Comparison of ENCODE assay signal across 16 mouse cellular contexts in the genomic region with DNA sequence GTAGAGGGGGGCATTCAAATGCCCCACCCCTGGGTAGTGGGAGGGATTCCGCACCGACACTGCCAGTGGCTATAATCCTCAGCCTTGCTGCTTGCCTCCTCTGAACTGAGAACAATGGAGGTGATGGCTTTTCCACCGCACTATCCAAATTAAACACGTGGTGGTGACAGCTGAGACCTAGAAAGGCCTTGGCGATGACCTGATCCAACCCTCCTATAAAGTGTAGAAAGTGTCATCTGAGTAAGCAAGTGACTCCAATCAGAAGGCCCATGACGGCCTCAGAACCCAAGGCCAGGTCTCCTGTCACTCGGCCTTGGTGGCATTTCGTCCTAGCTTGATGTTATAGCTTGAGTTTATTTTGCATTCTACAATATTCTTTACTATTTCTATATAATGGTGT.
"Had no signal": no experiment of that assay in that cellular context is flagged by ENCODE, and none has a peak within 500 bp of the region (broad histone marks: within the 10 kb centered on the region; RNA-seq: fewer than 3 reads in every experiment).

No protein-coding gene starts in this region.

- H3K27me3 ChIP-seq: stomach, embryonic 15.5 days had no signal

- H3K36me3 ChIP-seq: neural tube, embryonic 13.5 days; neural tube, embryonic 15.5 days; stomach, embryonic 15.5 days had no signal

- H3K4me1 ChIP-seq: neural tube, embryonic 13.5 days; neural tube, embryonic 15.5 days; stomach, embryonic 15.5 days had no signal

- H3K4me3 ChIP-seq: neural tube, embryonic 13.5 days; neural tube, embryonic 15.5 days; stomach, embryonic 15.5 days had no signal

- H3K4me2 ChIP-seq: neural tube, embryonic 13.5 days; neural tube, embryonic 15.5 days; stomach, embryonic 15.5 days had no signal

- H3K9ac ChIP-seq: neural tube, embryonic 13.5 days; neural tube, embryonic 15.5 days; stomach, embryonic 15.5 days had no signal

- DNase-seq: retina, postnatal 1 day; right cerebral cortex, adult 18-20 months; right cerebral cortex, postnatal 14 days; right cerebral cortex, postnatal 25 days; right cerebral cortex, postnatal 4 days; spleen, adult 18-20 months; thymus, adult 18-20 months; thymus, adult 2 months; thymus, postnatal 14 days; thymus, postnatal 25 days; thymus, postnatal 36 days; thymus, postnatal 4 days had no signal

- H3K27ac ChIP-seq: neural tube, embryonic 13.5 days; neural tube, embryonic 15.5 days; stomach, embryonic 15.5 days; stomach, postnatal 0 days had no signal

- H3K9me3 ChIP-seq: neural tube, embryonic 13.5 days; neural tube, embryonic 15.5 days; stomach, embryonic 15.5 days had no signal
